Mouse (Mus musculus): ENCODE data around the gene Mrpl58.
"Not testable (repeated sequence)": the region's sequence is repeated elsewhere in the genome, so short reads cannot be mapped to it uniquely, and the experiment has no call there.

Mrpl58 gene

GRCm38 (mm10) chr11:115429307-115429706 is 25.8 kb downstream of the Mrpl58 start:
- DNase-seq = peak; percentile 55 to 62

GRCm38 (mm10) chr11:115430561-115430960 is 27.0 kb downstream of the Mrpl58 start:
- no peak for DNase-seq

- no peak for DNase-seq
Measured at GRCm38 (mm10) chr11:115432814-115433213, 29.3 kb downstream of the Mrpl58 start.

GRCm38 (mm10) chr11:115433342-115433741 is 29.8 kb downstream of the Mrpl58 start:
- DNase-seq = no peak

- peak; percentile 83 to 85 for DNase-seq
Measured at GRCm38 (mm10) chr11:115435596-115436337, 32.2 kb downstream of the Mrpl58 start.

- no peak for DNase-seq
Measured at GRCm38 (mm10) chr11:115437571-115438122, 34.1 kb downstream of the Mrpl58 start.

GRCm38 (mm10) chr11:115439326-115439725 is 35.8 kb downstream of the Mrpl58 start:
- no peak for DNase-seq

GRCm38 (mm10) chr11:115439906-115440595 is 36.5 kb downstream of the Mrpl58 start, which contains the start of gene Trim80:
Gene Trim80 (plus strand): TSS chr11:115440545.
- DNase-seq = no peak

- DNase-seq = no peak
Measured at GRCm38 (mm10) chr11:115441417-115441816, 37.9 kb downstream of the Mrpl58 start.

GRCm38 (mm10) chr11:115446906-115447305 is 43.4 kb downstream of the Mrpl58 start:
- DNase-seq = no peak

GRCm38 (mm10) chr11:115447321-115447885 is 43.9 kb downstream of the Mrpl58 start:
- no peak for DNase-seq

GRCm38 (mm10) chr11:115448075-115448474 is 44.5 kb downstream of the Mrpl58 start:
- no peak for DNase-seq

GRCm38 (mm10) chr11:115448998-115449397 is 45.4 kb downstream of the Mrpl58 start:
- DNase-seq = no peak

- no peak for DNase-seq
Measured at GRCm38 (mm10) chr11:115450176-115450575, 46.6 kb downstream of the Mrpl58 start.

GRCm38 (mm10) chr11:115451781-115452241 is 48.3 kb downstream of the Mrpl58 start:
- DNase-seq = no peak

- no peak for DNase-seq
Measured at GRCm38 (mm10) chr11:115452281-115452860, 48.8 kb downstream of the Mrpl58 start.

GRCm38 (mm10) chr11:115453306-115453705 is 49.8 kb downstream of the Mrpl58 start:
- DNase-seq = no peak

- DNase-seq = not testable (repeated sequence)
Measured at GRCm38 (mm10) chr11:115454822-115455221, 51.3 kb downstream of the Mrpl58 start.

- DNase-seq = no peak
Measured at GRCm38 (mm10) chr11:115455619-115456018, 52.1 kb downstream of the Mrpl58 start.

- DNase-seq = no peak
Measured at GRCm38 (mm10) chr11:115456182-115456581, 52.6 kb downstream of the Mrpl58 start.

GRCm38 (mm10) chr11:115457405-115457804 is 53.9 kb downstream of the Mrpl58 start:
- no peak for DNase-seq

GRCm38 (mm10) chr11:115460976-115461375 is 57.4 kb downstream of the Mrpl58 start:
- no peak for DNase-seq

GRCm38 (mm10) chr11:115461846-115462242 is 58.3 kb downstream of the Mrpl58 start:
- peak; percentile 13 to 30 for DNase-seq

All from cerebellum, postnatal 25 days (tissue).